Mouse (Mus musculus): Measurements from ENCODE around the gene D330020A13Rik. TPM values are rescaled to one million over a fixed set of nuclear protein-coding genes. Genes with fewer than 3 reads are reported as not detected.
A peak's percentile ranks its signal among the peaks of the same experiment; 100 is the strongest.
"Not testable (repeated sequence)": the region's sequence is repeated elsewhere in the genome, so short reads cannot be mapped to it uniquely, and the experiment has no call there.

The D330020A13Rik gene
- polyA plus RNA-seq, 1 experiment from 2014 or later, result not detected

GRCm38 (mm10) chr6:120289430-120289829 lies 4.7 kb upstream of the D330020A13Rik start:
- Histone ChIP-seq H3K27me3 (replicated peaks; ENCODE audit: insufficient read depth, low read length) (peaks cover 9% of the 10 kb centered on the region; the same call in 1 of the 2 replicates), H3K9ac (replicated peaks; ENCODE audit: low read depth) (no peak overlapping the region), H3K36me3 (ENCODE audit: insufficient read depth, low read length) (no peaks in the 10 kb centered on the region), H3K9me3 (ENCODE audit: low read length) (no peaks in the 10 kb centered on the region), H3K4me2 (replicated peaks; ENCODE audit: low read depth, low read length) (no peak overlapping the region), H3K4me1 (ENCODE audit: insufficient read depth, low read depth, low read length) (no peaks in the 10 kb centered on the region), H3K4me3 (ENCODE audit: low read depth, low read length) (no peak overlapping the region), H3K27ac (ENCODE audit: low read length) (no peak overlapping the region)
- TF ChIP-seq EP300 (IDR thresholded peaks at IDR 0.05), result no peak
- TF ChIP-seq CTCF (IDR thresholded peaks at IDR 0.05), result no peak
- no peak for DNase-seq (ENCODE audit: low spot score)
- 77% methylated on average over 4 of the region's 4 CpGs for WGBS
- no peak for ATAC-seq

DNA sequence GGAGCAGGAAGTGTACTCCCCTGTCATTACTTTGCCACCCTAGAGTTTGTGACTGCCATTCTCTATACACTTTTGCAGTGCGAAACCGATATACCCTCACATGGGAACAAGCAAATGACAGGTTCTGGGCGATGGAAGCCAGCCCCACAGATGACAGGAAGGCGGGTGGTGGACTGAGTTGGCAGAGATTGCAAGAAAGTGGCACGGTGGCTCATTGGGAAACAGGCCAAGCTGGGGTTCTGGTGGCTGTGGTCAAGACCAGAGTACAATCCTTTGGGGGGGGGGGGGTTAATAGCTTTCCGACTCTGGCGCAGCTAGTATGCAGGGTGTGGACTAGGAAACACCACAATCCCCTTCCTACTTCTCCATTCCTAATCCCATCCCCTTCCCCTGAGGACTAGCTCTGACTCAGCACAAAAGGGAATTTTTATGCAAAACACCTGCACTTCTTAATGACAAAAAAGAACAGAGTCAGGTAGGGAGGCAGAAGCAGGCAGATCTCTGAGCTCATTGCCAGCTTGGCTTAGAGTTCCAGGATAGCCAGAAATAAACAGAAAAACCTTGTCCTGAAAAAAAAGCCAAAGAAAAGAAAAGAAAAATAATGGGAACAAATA lies 2.7 kb upstream of the D330020A13Rik start:
- DNase-seq (ENCODE audit: low spot score) (no peak), ATAC-seq (no peak)
- Histone ChIP-seq H3K27ac (ENCODE audit: low read length) (no peak overlapping the region), H3K4me3 (ENCODE audit: low read depth, low read length) (no peak overlapping the region), H3K4me2 (replicated peaks; ENCODE audit: low read depth, low read length) (no peak overlapping the region), H3K27me3 (replicated peaks; ENCODE audit: insufficient read depth, low read length) (peaks cover 12% of the 10 kb centered on the region), H3K9me3 (ENCODE audit: low read length) (no peaks in the 10 kb centered on the region), H3K36me3 (ENCODE audit: insufficient read depth, low read length) (no peaks in the 10 kb centered on the region), H3K4me1 (ENCODE audit: insufficient read depth, low read depth, low read length) (peaks cover 4% of the 10 kb centered on the region; the same call in 1 of the 2 replicates), H3K9ac (replicated peaks; ENCODE audit: low read depth) (no peak overlapping the region)
- WGBS, result 86% methylated on average over 7 of the region's 7 CpGs
- TF ChIP-seq CTCF (IDR thresholded peaks at IDR 0.05), result no peak
- no peak for TF ChIP-seq EP300 (IDR thresholded peaks at IDR 0.05)

- Histone ChIP-seq H3K9me3 (ENCODE audit: low read length) (no peaks in the 10 kb centered on the region), H3K36me3 (ENCODE audit: insufficient read depth, low read length) (no peaks in the 10 kb centered on the region), H3K4me3 (ENCODE audit: low read depth, low read length) (peak overlapping the region; percentile 53), H3K27me3 (replicated peaks; ENCODE audit: insufficient read depth, low read length) (peaks cover 12% of the 10 kb centered on the region), H3K4me1 (ENCODE audit: insufficient read depth, low read depth, low read length) (peaks cover 4% of the 10 kb centered on the region; the same call in 1 of the 2 replicates), H3K27ac (ENCODE audit: low read length) (no peak overlapping the region), H3K9ac (replicated peaks; ENCODE audit: low read depth) (no peak overlapping the region), H3K4me2 (replicated peaks; ENCODE audit: low read depth, low read length) (peak overlapping the region; percentile 98)
- ATAC-seq, result peak; percentile 89
- DNase-seq (ENCODE audit: low spot score), result peak; percentile 63
- no peak for TF ChIP-seq CTCF (IDR thresholded peaks at IDR 0.05)
- TF ChIP-seq EP300 (IDR thresholded peaks at IDR 0.05), result no peak
- WGBS, result 0% methylated on average over 15 of the region's 16 CpGs
Measured at GRCm38 (mm10) chr6:120294785-120295133, 595 bp downstream of the D330020A13Rik start.

GRCm38 (mm10) chr6:120296589-120296988 lies 2.4 kb downstream of the D330020A13Rik start:
- H3K4me1 ChIP-seq (ENCODE audit: insufficient read depth, low read depth, low read length); H3K9ac ChIP-seq (replicated peaks; ENCODE audit: low read depth); H3K4me3 ChIP-seq (ENCODE audit: low read depth, low read length); ATAC-seq; H3K36me3 ChIP-seq (ENCODE audit: insufficient read depth, low read length); DNase-seq (ENCODE audit: low spot score); H3K9me3 ChIP-seq (ENCODE audit: low read length); H3K4me2 ChIP-seq (replicated peaks; ENCODE audit: low read depth, low read length); H3K27ac ChIP-seq (ENCODE audit: low read length): not testable (repeated sequence)
- TF ChIP-seq CTCF (IDR thresholded peaks at IDR 0.05), result peak; percentile 22
- peaks cover 12% of the 10 kb centered on the region for H3K27me3 ChIP-seq (replicated peaks; ENCODE audit: insufficient read depth, low read length)
- 98% methylated on average over 2 of the region's 2 CpGs for WGBS

DNA sequence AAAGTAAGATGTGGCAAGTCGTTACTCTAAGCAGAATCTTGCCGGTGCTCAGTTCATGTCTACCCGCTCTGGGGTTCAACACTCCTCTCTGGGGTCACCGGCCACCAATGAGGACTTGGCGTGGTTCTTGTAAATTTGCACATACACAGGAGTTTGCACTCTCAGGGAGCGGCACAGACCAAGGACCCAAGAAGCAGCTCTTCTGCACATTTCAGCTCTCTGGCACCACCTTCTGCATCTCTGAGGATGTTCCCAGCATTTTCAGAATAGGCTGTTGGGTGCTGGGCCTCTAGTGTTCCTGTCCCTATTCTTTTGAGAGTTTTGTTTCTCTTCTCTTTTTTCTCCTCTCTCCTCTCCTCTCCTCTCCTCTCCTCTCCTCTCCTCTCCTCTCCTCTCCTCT lies 7.0 kb downstream of the D330020A13Rik start:
- H3K9me3 ChIP-seq (ENCODE audit: low read length), result no peaks in the 10 kb centered on the region
- H3K27me3 ChIP-seq (replicated peaks; ENCODE audit: insufficient read depth, low read length), result no peaks in the 10 kb centered on the region
- H3K9ac ChIP-seq (replicated peaks; ENCODE audit: low read depth), result no peak overlapping the region
- TF ChIP-seq EP300 (IDR thresholded peaks at IDR 0.05), result no peak
- TF ChIP-seq CTCF (IDR thresholded peaks at IDR 0.05), result peak; percentile 68
- ATAC-seq (no peak), DNase-seq (ENCODE audit: low spot score) (peak; percentile 64)
- no peak overlapping the region for H3K4me2 ChIP-seq (replicated peaks; ENCODE audit: low read depth, low read length)
- 17% methylated on average over 6 of the region's 6 CpGs for WGBS
- H3K4me3 ChIP-seq (ENCODE audit: low read depth, low read length), result no peak overlapping the region
- no peaks in the 10 kb centered on the region for H3K4me1 ChIP-seq (ENCODE audit: insufficient read depth, low read depth, low read length)
- H3K27ac ChIP-seq (ENCODE audit: low read length), result no peak overlapping the region
- H3K36me3 ChIP-seq (ENCODE audit: insufficient read depth, low read length), result no peaks in the 10 kb centered on the region

- ATAC-seq (no peak), DNase-seq (ENCODE audit: low spot score) (no peak)
- 19% methylated on average over 16 of the region's 16 CpGs for WGBS
- Histone ChIP-seq H3K4me2 (replicated peaks; ENCODE audit: low read depth, low read length) (no peak overlapping the region; the same call in 1 of the 2 replicates), H3K27me3 (replicated peaks; ENCODE audit: insufficient read depth, low read length) (no peaks in the 10 kb centered on the region), H3K27ac (ENCODE audit: low read length) (no peak overlapping the region), H3K4me1 (ENCODE audit: insufficient read depth, low read depth, low read length) (no peaks in the 10 kb centered on the region), H3K9ac (replicated peaks; ENCODE audit: low read depth) (no peak overlapping the region), H3K9me3 (ENCODE audit: low read length) (no peaks in the 10 kb centered on the region), H3K4me3 (ENCODE audit: low read depth, low read length) (no peak overlapping the region), H3K36me3 (ENCODE audit: insufficient read depth, low read length) (no peaks in the 10 kb centered on the region)
- peak; percentile 48 for TF ChIP-seq CTCF (IDR thresholded peaks at IDR 0.05)
- no peak for TF ChIP-seq EP300 (IDR thresholded peaks at IDR 0.05)
Measured at GRCm38 (mm10) chr6:120302755-120303316, 8.7 kb downstream of the D330020A13Rik start.

All from lung, postnatal 0 days (tissue).